Mouse (Mus musculus) gastrocnemius, postnatal 14 days (tissue): ENCODE results near the gene Gal3st2. TPM values are rescaled to one million over a fixed set of nuclear protein-coding genes. Genes with fewer than 3 reads are reported as not detected.
"Not testable (repeated sequence)": the region's sequence is repeated elsewhere in the genome, so short reads cannot be mapped to it uniquely, and the experiment has no call there.

ENCODE experiments used
- DNase-seq: peaks from one replicate; pipeline ENCODE4 v3.0.0; 2021; ENCODE audit warnings: mixed read lengths
- intact Hi-C: fragments of 180-260 bp; cut with DNase I; formaldehyde crosslinking; loops from one replicate; pipeline ENCODE4 v1.15.1; 2025; ENCODE audit warnings: low total_unique reads
- total RNA-seq, 2 experiments: library from RNA; stranded (reverse); gene quantifications; 2 replicates each; pipeline ENCODE4 v1.2.3; 2021

Gene Gal3st2
- total RNA-seq, 2 experiments from 2014 or later, result not detected

DNA sequence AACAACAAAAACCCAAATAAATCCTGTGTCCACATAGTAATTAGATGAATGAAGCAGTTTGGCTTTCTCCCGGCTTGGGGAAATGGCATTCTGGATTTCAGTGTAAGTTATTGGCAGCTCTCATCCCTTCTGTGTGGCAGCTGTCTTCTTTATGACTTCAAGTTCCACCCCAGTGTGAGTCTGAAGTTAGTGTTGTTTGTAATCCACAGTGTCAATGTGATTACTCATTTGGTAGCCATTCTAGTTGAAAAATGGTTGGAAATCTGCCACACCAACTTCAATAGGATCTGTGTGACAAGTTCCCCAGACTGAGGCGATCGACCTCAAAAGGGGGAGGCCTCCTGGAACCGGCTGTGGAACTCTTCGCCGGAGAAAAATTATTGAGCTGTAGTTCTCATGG, 3.7 kb upstream of the Gal3st2 start:
- DNase-seq, result no peak

DNA sequence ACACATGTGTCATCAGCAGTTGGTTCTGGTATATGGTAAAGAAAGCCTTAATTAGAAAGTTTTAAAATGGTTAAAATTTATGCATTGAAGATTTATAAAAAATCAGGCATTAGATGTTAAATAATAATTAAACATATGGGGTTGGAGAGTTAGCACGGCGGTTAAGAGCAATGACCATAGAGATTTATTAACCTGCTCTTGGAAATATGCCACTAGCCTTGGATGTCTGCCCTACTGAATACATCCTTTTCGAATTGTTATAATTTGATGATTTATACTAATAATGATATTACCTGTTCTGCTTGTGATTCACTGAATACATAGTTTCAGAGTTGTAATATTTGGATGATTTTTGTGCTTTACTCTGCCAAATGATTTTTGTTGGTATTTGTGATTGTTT, 3.1 kb upstream of the Gal3st2 start:
- no peak for DNase-seq
- intact Hi-C loops, result no loop called here

More for the DNA sequence above, 3.7 kb upstream of the Gal3st2 start:
- intact Hi-C loops, result no loop called here

DNA sequence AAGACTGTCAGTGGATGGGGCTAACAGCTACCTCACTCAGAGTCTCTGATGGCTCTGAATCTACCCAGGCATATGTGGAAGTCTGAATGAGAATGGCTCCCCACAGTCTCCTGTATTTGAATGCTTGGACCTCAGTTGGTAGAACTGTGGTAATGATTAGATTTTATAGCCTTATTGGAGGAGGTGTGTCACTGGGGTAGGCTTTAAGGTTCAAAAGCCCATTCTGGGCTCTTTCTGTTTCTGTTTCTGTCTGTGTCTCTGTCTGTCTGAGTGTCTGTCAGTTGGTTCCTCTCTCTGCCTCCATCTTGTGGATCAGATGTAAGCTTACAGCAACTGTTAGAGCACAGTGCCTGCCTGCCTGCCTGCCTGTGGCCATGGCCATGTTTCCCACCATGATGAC, 1.5 kb upstream of the Gal3st2 start:
- DNase-seq, result no peak
- intact Hi-C loops, result no loop called here

DNA sequence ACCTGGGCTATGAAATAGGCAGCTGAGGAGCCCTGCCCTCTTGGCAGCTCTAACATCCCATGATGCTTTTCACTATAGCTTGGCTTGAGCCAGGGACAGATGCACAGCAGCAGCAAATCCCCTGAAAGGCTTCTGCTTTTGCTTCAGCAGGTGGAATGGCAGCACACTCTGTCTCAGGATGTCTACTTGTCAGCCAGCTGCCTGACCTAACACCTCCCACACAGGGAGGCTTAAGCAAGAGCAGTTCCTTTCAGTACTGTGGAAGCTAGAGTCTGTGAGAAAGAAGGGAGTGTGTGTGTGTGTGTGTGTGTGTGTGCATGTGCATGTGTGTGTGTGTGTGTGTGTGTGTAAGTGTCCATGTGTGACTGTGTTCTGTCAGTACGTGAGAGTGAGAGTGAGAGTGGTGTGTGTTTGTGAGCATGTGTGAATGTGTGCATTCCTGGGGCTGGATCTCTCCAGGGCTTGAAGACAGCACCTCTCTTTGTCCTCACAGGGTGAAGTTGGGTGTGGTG, 10.5 kb downstream of the Gal3st2 start:
- intact Hi-C loops, DNase-seq: not testable (repeated sequence)

DNA sequence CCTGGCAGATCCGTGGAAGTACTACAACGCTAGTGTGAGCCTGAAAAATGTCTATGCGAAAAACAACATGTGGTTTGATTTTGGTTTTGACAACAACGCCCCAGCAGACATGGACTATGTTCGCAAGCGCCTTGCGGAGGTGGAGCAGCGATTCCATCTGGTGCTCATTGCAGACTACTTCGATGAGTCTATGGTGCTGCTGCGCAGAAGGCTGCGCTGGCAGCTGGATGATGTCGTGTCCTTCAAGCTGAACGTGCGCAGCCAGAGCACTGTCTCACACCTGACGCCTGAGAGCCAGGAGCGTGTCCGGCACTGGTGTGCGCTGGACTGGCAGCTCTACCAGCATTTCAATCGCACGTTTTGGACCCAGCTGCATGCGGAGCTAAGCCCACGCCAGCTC, 13.3 kb downstream of the Gal3st2 start:
- DNase-seq, intact Hi-C loops: not testable (repeated sequence)

DNA sequence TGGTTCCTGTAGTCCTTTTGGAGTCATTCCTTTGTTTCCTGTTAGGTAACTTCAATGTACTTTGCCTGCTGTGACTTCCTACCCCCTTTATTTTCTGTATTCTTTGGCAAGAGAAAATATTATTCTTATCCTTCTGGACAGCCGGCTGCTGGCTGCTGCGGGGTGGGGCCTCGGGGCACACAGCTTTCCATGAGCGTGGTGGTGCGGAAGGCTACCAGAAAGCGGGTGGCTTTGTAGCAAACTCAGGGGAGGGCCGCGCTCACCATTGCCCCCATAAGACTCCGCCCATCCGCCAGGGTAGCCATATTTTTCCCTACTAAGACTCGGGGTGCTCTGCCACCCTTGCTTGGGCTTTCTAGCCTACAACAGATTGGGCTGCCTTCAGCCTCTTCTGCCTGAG, 20.7 kb downstream of the Gal3st2 start:
- intact Hi-C loops, result not testable (repeated sequence)

DNA sequence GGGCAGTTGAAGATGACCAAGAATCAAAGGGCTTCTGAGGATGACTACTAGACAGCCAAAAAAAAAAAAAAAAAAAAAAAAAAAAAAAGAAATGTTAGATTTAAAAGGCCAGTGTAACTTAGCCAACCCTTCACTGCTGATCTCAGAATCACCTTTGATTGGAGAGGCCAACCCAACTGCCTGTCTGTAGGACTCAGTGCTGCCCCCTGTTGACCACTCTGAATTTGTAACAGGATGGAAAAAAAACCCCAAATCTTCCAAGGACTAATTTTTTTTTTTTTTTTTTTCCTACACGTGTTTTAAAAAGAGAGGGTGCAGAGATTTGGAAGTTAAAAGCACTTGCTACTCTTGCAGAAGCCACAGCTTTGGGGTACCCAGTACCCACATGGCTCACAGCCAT, 29.8 kb downstream of the Gal3st2 start:
- intact Hi-C loops, DNase-seq: not testable (repeated sequence)

More for the DNA sequence above, 20.7 kb downstream of the Gal3st2 start:
- DNase-seq, result not testable (repeated sequence)

DNA sequence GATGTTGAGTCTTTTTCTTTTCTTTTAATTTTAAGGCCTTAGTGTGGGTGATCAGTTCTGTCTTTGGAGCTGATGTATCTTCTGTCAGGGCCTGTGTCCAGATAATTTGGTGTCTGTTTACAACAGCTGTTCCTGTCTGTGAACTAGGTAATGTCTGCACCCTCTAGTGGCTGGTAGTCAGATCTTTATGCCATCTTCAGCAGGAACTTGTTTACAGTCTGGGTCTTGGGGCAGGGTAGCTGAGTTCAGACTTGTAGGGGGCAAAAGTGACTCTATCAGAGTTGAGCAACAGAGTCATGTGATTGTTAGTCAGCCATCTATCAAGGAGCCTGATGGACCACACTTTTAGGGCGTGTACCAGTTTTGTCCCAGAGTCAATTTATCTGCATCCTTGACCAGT, 36.3 kb downstream of the Gal3st2 start:
- DNase-seq, intact Hi-C loops: not testable (repeated sequence)

DNA sequence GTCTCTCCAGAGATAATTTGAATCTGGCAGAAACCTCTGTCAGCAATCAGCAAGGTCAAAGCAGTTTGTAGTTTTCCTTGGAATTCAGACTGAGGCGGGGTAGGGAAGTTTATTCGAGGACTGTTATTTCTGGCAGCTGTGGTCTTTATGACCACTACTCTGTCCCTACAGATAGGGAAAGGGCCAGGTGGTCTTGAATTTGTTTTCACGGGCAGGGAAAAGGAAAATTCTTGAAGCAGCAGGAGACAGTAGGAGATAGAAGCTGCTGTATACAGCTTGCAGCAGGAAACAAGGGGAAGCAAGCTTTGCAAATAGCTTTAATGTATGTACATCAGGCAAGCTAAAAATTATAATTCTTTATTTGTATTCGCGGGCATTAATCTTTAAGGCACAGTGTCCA, 40.2 kb downstream of the Gal3st2 start:
- intact Hi-C loops, DNase-seq: not testable (repeated sequence)

DNA sequence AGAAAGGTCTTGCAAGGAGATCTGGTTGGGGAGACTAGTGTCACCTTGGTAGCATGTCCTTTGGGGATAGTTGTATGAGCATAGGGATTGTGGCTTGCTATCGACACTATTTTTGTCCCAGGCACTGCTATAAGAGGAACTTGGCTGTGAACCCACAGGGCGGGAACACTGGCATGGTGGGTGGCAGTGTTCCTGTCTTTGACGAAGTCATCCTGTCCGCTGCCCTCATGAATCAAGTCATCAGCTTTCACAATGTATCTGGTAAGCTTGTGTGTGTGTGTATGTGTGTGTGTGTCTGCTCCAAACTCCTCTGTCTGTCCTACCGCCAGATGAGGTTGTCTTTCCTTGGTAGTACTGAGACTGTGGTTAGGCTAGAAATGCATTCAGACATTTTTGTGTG, 45.6 kb downstream of the Gal3st2 start:
- DNase-seq, intact Hi-C loops: not testable (repeated sequence)

DNA sequence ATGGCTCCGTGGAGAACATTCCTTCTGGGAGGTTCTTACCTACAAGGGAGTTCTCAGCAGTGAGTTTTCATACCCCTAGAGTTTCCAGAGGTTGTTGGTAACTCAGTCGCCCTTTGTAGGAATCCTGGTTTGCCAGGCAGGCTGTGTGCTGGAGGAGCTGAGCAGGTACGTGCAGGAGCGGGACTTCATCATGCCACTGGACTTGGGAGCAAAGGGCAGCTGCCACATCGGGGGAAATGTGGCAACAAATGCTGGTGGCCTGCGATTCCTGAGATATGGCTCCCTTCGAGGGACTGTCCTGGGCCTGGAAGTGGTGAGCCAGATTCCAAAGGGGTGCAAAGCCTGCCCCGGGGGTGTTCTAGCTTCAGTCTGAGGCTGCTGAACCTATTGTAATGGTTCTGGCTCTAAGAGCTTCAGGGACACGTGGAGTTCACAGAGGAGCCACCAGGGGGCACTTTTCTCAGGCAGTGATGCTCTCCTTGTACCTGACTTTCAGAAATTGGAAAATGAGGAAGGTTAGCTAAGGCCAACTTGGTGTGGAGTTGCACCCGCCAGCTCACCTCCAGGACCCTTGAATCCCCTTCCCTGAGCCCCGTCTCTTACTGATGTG, 48.0 kb downstream of the Gal3st2 start:
- DNase-seq, intact Hi-C loops: not testable (repeated sequence)

DNA sequence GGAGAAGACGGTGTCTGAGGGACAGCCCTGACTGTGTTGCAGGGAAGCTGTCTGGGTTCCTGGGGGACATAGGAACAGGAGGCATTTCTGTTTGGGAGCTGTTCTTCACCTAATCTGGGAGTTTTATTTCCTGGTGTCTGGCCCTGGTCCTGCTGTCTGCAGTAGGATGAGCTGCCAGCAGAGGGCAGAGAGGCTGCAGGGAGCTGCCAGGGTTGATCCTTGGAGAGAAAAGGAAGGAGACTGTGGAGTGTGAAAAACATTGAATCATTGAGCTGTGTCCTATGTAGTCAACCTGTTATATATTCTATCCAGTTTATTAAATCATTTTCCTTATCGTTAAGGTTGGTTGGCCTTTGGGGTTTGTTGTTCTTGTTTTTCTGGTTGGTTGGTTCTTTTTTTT, 50.8 kb downstream of the Gal3st2 start:
- intact Hi-C loops, DNase-seq: not testable (repeated sequence)

DNA sequence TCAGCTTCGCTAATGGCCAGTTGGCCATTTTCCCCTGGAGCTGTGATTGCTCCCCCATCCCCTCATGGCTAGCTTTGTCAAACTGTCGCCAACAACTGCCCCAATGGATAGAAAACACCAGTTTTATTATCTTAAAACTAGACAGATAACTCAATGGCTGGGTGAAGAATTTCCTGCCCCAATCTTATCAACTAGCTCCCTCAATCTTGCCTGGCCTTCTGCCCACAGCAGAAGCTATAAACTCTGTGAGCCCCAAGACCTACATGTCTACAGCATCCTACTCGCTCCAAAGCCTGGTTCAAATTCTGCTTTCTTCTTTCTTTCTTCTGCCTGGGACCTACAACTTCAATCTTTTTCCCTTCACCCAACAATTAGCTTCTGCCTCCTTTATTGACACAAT, 56.1 kb downstream of the Gal3st2 start:
- DNase-seq, intact Hi-C loops: not testable (repeated sequence)

DNA sequence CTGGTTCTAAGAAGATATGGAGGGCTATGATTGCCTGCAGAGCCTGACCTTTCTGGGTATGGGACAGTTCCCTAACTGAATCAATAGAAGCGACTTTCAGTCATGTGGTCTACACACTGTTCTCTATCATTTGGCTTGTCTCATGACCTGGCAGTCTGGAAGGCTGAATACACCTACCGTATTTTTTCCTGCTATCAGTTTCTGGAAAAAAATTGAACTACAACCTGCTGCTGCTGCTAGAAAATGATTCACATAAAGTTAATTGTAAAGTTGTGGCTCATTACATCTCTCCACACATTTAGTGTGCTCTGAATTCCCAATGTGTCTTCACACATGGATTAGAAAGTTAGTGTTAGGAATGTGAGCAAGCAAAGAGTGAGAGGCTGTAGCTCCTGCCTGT, 56.9 kb downstream of the Gal3st2 start, which contains the start of gene Gal3st2b:
Gene Gal3st2b (plus strand): TSS at position 301 of the 400 bp plus-strand sequence.
- DNase-seq, result not testable (repeated sequence)

DNA sequence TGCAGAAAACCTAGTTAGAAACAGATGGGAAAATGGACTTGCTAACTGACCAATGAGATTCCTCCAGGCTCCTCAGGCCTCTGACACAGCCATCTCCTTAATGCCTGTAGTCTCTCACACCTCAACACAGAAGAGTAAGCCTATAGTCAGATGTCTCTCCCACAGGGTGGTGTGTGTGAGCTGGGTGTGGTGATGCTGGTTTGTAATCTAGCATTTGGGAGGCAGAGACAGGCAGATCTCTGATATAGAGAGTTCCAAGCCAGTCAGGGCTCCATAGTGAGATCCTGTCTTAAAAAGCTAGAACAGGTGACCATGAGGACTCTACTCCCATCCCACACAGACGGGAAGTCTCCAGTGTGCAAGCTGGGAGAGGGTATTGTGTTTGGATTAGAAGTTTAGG, 57.7 kb downstream of the Gal3st2 start:
- DNase-seq, intact Hi-C loops: not testable (repeated sequence)

More for the DNA sequence above, 56.9 kb downstream of the Gal3st2 start, which contains the start of gene Gal3st2b:
- intact Hi-C loops, result not testable (repeated sequence)

DNA sequence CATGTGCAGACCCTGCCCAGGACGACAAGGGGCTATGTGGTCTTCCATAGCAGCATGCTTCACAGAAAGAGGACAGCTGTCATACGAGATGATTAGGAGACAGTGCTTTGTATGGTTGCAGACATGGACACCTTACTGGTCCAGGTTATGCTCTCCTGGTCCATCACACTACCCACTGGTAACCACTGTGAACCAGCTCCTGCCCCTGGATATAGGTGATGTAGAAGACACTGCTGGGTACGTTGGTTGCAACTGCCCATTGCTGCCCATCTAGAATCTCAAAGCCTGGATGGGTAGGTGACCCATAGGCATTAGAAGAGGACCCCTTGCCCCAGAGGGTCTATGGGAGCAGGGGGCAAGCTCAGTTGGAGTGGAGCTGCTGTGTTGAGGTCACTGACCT, 58.2 kb downstream of the Gal3st2 start:
- intact Hi-C loops, DNase-seq: not testable (repeated sequence)

DNA sequence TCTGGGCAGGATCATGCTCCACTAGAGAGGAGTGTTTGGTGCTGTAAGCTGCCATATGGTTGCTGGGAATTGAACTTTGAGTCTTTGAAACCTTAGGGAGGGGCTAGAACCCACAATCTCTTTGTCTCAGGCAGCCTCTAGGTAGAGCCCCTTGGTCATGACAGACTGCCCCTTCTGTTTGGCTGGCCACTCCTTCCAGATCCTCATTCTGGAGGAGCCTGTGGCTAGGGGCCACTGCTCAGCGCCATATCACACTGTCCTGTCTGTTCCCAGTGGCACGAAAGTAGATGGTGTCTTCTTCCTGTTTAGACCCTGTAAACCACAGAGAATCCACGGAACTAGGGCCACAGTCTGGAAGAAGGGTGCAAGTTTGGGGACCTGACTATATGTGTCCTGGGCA, 61.5 kb downstream of the Gal3st2 start:
- intact Hi-C loops, DNase-seq: not testable (repeated sequence)

DNA sequence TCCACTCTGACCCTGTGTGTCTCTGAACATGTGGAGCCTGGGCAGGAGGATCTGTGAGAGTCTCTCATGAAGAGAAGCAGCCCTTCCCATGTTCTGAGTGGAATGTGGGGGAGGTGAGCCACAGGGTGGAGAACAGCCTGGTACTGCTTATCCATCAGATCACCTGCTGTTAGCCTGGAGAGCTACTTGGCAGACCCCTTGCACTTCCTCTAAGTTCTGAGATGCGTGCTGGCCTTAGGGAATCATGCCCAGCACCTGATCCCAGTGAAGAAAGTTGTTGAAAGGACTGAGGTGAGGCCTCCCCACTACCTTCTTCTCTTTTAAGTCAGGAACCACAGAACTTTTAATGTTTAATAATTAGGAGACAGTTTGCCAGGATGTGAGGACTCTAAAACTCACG, 62.0 kb downstream of the Gal3st2 start:
- DNase-seq, intact Hi-C loops: not testable (repeated sequence)
